Mouse (Mus musculus) heart, embryonic 10.5 days (tissue): ENCODE data around the gene Cct8l1. TPM values are rescaled to one million over a fixed set of nuclear protein-coding genes. Genes with fewer than 3 reads are reported as not detected.

ENCODE experiments used
- DNase-seq: peaks from one replicate; pipeline ENCODE4 v3.0.0-alpha.2; 2017; ENCODE audit warnings: low spot score
- H3K27ac ChIP-seq: fragments of 300-500 bp; sonication (generic); 2 replicates; pipeline ENCODE4 v1.5.1; 2016; ENCODE audit warnings: mild to moderate bottlenecking
- H3K27me3 ChIP-seq: fragments of 300-500 bp; sonication (generic); 2 replicates; pipeline ENCODE4 v1.6.1; 2016; ENCODE audit warnings: mild to moderate bottlenecking; ENCODE audit not compliant: poor library complexity, insufficient read depth, severe bottlenecking
- H3K36me3 ChIP-seq: fragments of 300-500 bp; sonication (generic); 2 replicates; pipeline ENCODE4 v1.6.1; 2016; ENCODE audit warnings: mild to moderate bottlenecking, moderate library complexity
- H3K4me1 ChIP-seq: fragments of 300-500 bp; sonication (generic); 2 replicates; pipeline ENCODE4 v1.6.1; 2016; ENCODE audit warnings: mild to moderate bottlenecking
- H3K4me3 ChIP-seq: fragments of 300-500 bp; sonication (generic); 2 replicates; pipeline ENCODE4 v1.5.1; 2016; ENCODE audit warnings: mild to moderate bottlenecking, moderate library complexity
- H3K9me3 ChIP-seq: fragments of 300-500 bp; sonication (generic); 2 replicates; pipeline ENCODE4 v1.6.1; 2016; ENCODE audit warnings: mild to moderate bottlenecking, moderate library complexity
- WGBS: fragments of 180-500 bp; shearing (Covaris S2); methylation state at CpG from one replicate; pipeline ENCODE4 v1.1.7; 2016; 5-methylcytosine and 5-hydroxymethylcytosine counted together
- polyA plus RNA-seq: library from polyadenylated mRNA; unstranded; fragments of >200 nt; fragmentation: Nextera tagmentation; extraction: Ambion mirVana; gene quantifications from 2 replicates; pipeline ENCODE4 v1.2.1, GENCODE M21; 2016

The Cct8l1 gene
- polyA plus RNA-seq = 0.14 TPM in 1 of 2 replicates, not detected in the other

GRCm38 (mm10) chr5:25515767-25516166, at the start of gene Cct8l1:
Gene Cct8l1, plus strand, starts transcription at chr5:25516067.
- Histone ChIP-seq H3K27ac (no peak within 1 kb of the TSS), H3K9me3 (no peaks in the 10 kb centered on the region), H3K27me3 (no peaks in the 10 kb centered on the region), H3K4me1 (no peaks in the 10 kb centered on the region), H3K4me3 (no peak within 1 kb of the TSS), H3K36me3 (no peaks in the 10 kb centered on the region)
- DNase-seq = peak; percentile 1
- WGBS = 84% methylated on average over 5 of the region's 5 CpGs

GRCm38 (mm10) chr5:25472070-25472469, 43.8 kb upstream of the Cct8l1 start:
- Histone ChIP-seq H3K36me3 (no peaks in the 10 kb centered on the region), H3K9me3 (no peaks in the 10 kb centered on the region), H3K27me3 (no peaks in the 10 kb centered on the region), H3K4me1 (peaks cover 5% of the 10 kb centered on the region; the same call in 1 of the 2 replicates), H3K27ac (no peak overlapping the region), H3K4me3 (peak overlapping the region; percentile 55)
- 6% methylated on average over 6 of the region's 6 CpGs for WGBS
- DNase-seq = no peak

DNA sequence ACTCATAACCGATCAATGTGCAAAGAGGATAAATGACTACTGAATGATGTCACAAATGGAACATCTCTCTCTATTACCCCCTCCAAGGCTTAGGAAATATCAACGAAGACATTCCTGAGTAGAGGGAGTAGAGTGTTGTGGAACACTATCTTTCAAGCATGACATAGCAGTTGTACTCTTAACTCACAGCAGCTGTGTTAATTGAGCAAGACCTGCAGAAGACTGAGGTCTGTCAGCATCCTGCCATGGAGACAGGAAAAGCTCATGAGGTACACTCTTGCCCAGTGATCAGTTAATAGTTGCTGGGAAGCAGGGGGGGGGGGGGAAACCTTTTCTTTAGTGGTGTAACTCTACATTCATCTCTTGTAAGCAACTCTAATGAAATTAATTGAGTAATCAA, 40.1 kb upstream of the Cct8l1 start:
- WGBS = 77% methylated on average over 2 of the region's 2 CpGs
- no peaks in the 10 kb centered on the region for H3K27me3 ChIP-seq
- H3K27ac ChIP-seq = no peak overlapping the region
- peaks cover 5% of the 10 kb centered on the region; the same call in 1 of the 2 replicates for H3K4me1 ChIP-seq
- H3K9me3 ChIP-seq = no peaks in the 10 kb centered on the region
- DNase-seq = no peak
- no peaks in the 10 kb centered on the region for H3K36me3 ChIP-seq
- H3K4me3 ChIP-seq = no peak overlapping the region

GRCm38 (mm10) chr5:25478863-25479262, 37.0 kb upstream of the Cct8l1 start:
- Histone ChIP-seq H3K9me3 (no peaks in the 10 kb centered on the region), H3K4me1 (0 out of 2 replicates have a peak, but pooled peaks cover 2% of the 10 kb centered on the region), H3K36me3 (no peaks in the 10 kb centered on the region), H3K4me3 (no peak overlapping the region), H3K27ac (no peak overlapping the region), H3K27me3 (no peaks in the 10 kb centered on the region)
- no peak for DNase-seq

DNA sequence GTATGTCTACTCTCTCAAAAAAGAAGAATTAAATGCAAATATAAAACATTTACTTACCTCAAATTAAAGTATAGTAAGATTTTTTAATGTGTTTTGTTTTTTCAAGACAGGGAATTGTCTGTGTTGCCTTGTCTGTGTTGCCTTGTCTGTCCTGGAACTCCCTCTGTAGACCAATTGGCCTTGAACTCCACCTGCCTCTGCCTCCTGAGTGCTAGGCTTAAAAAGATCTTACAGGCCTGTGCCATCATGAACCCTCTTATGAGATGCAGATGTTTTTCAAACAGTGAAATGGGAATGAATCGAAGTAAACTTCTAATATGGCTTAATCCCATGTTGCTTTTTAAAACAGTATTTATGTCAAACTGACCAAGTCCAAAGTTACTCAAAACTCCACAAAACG, 19.2 kb upstream of the Cct8l1 start:
- Histone ChIP-seq H3K27me3 (no peaks in the 10 kb centered on the region), H3K4me1 (peaks cover 7% of the 10 kb centered on the region), H3K36me3 (no peaks in the 10 kb centered on the region), H3K4me3 (peak overlapping the region; percentile 96), H3K27ac (no peak overlapping the region), H3K9me3 (no peaks in the 10 kb centered on the region)
- no peak for DNase-seq
- WGBS = 44% methylated on average over 2 of the region's 2 CpGs

- H3K36me3 ChIP-seq = no peaks in the 10 kb centered on the region
- H3K27me3 ChIP-seq = no peaks in the 10 kb centered on the region
- H3K9me3 ChIP-seq = no peaks in the 10 kb centered on the region
- H3K27ac ChIP-seq = peak overlapping the region; percentile 96
- DNase-seq = no peak
- WGBS = 4% methylated on average over 10 of the region's 10 CpGs
- H3K4me3 ChIP-seq = peak overlapping the region; percentile 96
- H3K4me1 ChIP-seq = peaks cover 7% of the 10 kb centered on the region
Measured at GRCm38 (mm10) chr5:25497369-25497719, 18.5 kb upstream of the Cct8l1 start.

- peak overlapping the region; percentile 96 for H3K4me3 ChIP-seq
- under 1% methylated on average over 77 of the region's 78 CpGs for WGBS
- H3K36me3 ChIP-seq = no peaks in the 10 kb centered on the region
- peaks cover 7% of the 10 kb centered on the region for H3K4me1 ChIP-seq
- no peaks in the 10 kb centered on the region for H3K27me3 ChIP-seq
- no peaks in the 10 kb centered on the region for H3K9me3 ChIP-seq
- peak; percentile 79 for DNase-seq
- peak overlapping the region; percentile 96 for H3K27ac ChIP-seq
Measured at GRCm38 (mm10) chr5:25497720-25498345, 18.0 kb upstream of the Cct8l1 start.

GRCm38 (mm10) chr5:25498346-25498820, 17.5 kb upstream of the Cct8l1 start, which contains the start of gene Kmt2c:
Gene Kmt2c, minus strand, starts transcription at chr5:25498783.
- WGBS = 2% methylated on average over 42 of the region's 54 CpGs
- DNase-seq = peak; percentile 88
- no peaks in the 10 kb centered on the region for H3K9me3 ChIP-seq
- H3K4me1 ChIP-seq = peaks cover 7% of the 10 kb centered on the region
- H3K4me3 ChIP-seq = peak within 1 kb of the TSS; percentile 96
- no peaks in the 10 kb centered on the region for H3K36me3 ChIP-seq
- H3K27ac ChIP-seq = peak within 1 kb of the TSS; percentile 96
- H3K27me3 ChIP-seq = no peaks in the 10 kb centered on the region

GRCm38 (mm10) chr5:25498821-25499422, 16.9 kb upstream of the Cct8l1 start:
- peak; percentile 93 for DNase-seq
- peak overlapping the region; percentile 96 for H3K4me3 ChIP-seq
- no peaks in the 10 kb centered on the region for H3K9me3 ChIP-seq
- H3K27ac ChIP-seq = peak overlapping the region; percentile 96
- peaks cover 7% of the 10 kb centered on the region for H3K4me1 ChIP-seq
- WGBS = 3% methylated on average over 61 of the region's 87 CpGs
- H3K36me3 ChIP-seq = no peaks in the 10 kb centered on the region
- no peaks in the 10 kb centered on the region for H3K27me3 ChIP-seq

GRCm38 (mm10) chr5:25499423-25500398, 16.2 kb upstream of the Cct8l1 start:
- no peaks in the 10 kb centered on the region for H3K27me3 ChIP-seq
- no peaks in the 10 kb centered on the region for H3K9me3 ChIP-seq
- peak; percentile 97 for DNase-seq
- under 1% methylated on average over 90 of the region's 90 CpGs for WGBS
- peak overlapping the region; percentile 96 for H3K4me3 ChIP-seq
- peak overlapping the region; percentile 96 for H3K27ac ChIP-seq
- H3K4me1 ChIP-seq = peaks cover 7% of the 10 kb centered on the region
- no peaks in the 10 kb centered on the region for H3K36me3 ChIP-seq

DNA sequence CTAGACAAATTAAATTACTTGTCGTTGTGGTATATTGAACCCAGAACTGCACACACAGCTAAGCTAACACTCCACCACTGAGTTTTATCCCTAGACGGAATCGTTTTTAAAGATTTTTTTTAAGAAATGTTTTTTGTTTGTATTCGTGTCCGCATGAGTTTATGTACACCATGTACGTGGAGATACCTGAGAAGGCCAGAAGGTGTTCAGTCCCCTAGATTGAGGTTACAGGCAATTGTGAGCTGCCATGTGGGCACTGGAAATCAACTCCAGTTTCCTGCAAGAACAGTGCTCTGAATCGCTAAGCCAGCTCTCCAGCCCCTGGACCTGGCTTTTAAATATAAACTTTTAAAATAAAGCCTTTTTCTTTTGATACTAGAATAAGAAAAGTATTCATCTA, 15.2 kb upstream of the Cct8l1 start:
- Histone ChIP-seq H3K4me1 (peaks cover 7% of the 10 kb centered on the region), H3K9me3 (no peaks in the 10 kb centered on the region), H3K27me3 (no peaks in the 10 kb centered on the region), H3K36me3 (no peaks in the 10 kb centered on the region), H3K4me3 (peak overlapping the region; percentile 96), H3K27ac (0 out of 2 replicates have a peak overlapping the region, but pooled peaks have one; percentile 96)
- no peak for DNase-seq
- WGBS = 69% methylated on average over 7 of the region's 7 CpGs

DNA sequence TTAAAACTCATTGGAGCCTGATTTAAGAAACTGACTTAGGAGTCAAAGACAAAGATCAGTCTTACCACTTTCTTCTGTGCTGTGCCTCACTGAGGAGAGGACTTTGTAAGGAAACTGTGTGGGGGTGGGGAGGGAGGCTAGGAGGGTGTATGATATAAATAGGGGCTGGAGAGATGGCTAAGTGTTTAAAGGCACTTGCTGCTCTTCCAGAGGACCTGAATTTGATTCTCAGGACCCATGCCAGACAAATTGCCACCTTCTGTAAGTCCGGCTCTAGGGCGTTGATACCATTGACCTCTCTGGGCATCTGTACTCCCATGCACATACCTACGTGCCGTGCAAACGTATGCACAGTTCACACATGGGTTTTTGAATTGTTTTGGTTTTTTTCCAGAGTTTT, 9.8 kb upstream of the Cct8l1 start:
- Histone ChIP-seq H3K36me3 (no peaks in the 10 kb centered on the region), H3K4me1 (no peaks in the 10 kb centered on the region), H3K27me3 (no peaks in the 10 kb centered on the region), H3K4me3 (no peak overlapping the region), H3K9me3 (no peaks in the 10 kb centered on the region), H3K27ac (no peak overlapping the region)
- no peak for DNase-seq
- WGBS = 77% methylated on average over 5 of the region's 5 CpGs
